Mouse (Mus musculus): ENCODE results near the gene Olfr1324.
"Not testable (repeated sequence)": the region's sequence is repeated elsewhere in the genome, so short reads cannot be mapped to it uniquely, and the experiment has no call there.

Olfr1324 gene

DNA sequence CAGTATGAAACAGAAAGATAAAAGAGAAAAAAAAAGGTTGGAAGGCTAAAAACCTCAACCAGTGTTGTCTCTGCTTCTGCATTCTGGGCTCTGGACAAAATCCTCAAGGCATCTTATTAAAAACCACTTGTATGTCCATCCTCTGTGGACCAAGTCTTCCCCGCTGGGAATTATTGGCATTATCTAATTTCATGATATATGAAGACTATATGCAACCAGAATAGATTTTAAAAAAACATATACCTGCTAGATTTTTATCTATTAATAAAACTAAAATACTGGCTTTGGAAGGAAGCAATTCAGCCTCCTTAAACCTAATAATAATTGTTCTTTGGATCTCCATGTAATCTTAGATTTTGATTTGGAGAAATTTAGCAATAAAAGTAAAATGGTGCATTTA lies at the start of gene Olfr1324:
Gene Olfr1324 (minus strand): TSS at position 101 of the 400 bp plus-strand sequence.
- DNase-seq (ENCODE audit: low spot score in 2 of 2), result no peak

DNA sequence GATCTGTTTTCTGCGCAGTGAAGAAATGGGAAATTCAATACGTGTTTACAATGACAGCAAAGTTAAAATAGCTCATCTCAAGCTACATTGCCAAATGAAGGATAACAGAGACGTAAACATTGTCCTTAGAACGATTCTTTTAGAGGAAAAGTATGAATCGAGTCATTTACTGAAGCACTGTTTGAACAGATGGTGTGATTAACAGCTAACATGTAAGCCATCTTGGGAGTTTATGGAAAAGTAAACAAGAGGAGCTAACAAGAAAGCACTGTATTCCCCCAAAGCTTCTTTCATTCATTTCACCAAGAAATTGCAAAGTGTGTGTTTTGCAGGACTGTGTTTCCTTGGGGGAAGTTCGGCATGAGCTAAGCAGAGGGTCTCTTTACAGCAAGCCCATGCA lies 42.0 kb upstream of the Olfr1324 start:
- not testable (repeated sequence) for DNase-seq (ENCODE audit: low spot score in 2 of 2)

DNA sequence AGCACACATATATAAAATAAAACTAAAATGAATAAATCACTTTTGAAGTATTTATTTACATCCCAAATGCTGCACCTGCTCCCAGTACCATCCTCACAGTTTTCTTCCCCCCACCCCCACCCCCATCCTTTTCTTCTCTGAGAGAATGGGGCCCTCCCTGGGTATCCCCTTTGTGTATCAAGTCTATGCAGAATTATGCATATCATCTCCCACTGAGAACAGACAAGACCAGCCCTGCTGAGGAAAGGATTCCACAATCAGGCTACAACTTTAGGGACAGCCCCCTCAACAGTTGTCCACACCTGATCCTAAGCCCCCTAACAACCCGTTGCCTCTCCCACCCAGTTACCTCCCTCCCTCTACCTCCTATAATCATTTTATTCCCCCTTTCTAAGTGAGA lies 27.8 kb upstream of the Olfr1324 start:
- DNase-seq (ENCODE audit: low spot score in 2 of 2), result no peak

DNA sequence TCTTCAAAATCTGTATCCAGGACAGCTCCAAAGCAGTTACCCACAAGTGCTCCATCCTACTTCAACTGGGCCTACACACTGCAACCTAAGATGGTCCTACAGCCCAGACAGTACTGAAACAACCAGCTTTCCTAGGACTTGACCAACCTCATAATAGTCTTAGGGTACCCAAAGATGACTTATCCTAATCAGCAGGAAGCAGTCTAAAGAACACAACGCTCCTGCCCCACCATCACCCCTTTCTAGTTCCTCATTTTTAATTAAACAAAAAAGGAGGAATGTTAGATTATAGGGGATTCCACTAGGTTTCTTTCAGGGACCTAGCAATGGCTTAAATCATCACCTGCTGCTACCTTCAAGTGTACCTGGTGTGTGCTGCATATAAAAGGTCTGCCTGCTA lies 15.1 kb upstream of the Olfr1324 start:
- no peak for DNase-seq (ENCODE audit: low spot score in 2 of 2)

DNA sequence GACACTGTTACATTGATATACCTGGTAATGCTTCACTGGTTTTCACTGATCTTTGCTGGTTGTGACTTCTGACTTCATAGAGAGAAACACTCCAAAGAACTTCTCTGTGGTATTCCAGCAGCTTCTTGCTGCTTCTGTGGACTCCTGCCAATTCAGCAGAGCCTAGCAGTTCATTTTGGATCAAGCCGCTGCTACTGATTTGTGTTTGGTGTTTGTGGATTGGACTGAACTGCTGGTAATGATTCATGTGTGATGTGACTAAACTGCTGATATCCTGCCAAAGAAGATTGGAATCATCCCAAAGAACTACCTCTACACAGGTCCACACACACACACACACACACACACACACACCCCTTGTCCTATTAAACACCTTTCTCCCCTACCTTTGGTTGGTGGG lies 14.4 kb upstream of the Olfr1324 start:
- no peak for DNase-seq (ENCODE audit: low spot score in 2 of 2)

DNA sequence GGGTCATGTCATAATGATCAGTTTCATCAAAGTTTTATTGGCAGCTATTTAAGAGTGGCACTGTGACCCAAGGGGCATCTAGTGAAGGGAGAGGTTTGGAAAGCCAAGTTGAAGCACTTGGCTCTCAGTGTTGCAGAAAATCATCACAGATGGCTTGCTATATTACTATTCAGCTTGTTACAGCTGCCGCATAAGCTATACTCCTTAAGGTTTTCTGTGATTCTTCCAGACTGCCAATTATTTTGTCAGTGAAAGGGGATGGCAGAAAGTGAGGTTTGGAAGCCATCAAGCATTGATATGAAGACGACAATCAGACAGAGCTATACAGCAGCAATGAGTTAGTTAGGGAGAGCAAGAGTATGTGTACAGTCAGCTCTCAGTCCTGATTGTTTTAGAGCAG lies 4.2 kb upstream of the Olfr1324 start:
- DNase-seq (ENCODE audit: low spot score in 2 of 2), result no peak

DNA sequence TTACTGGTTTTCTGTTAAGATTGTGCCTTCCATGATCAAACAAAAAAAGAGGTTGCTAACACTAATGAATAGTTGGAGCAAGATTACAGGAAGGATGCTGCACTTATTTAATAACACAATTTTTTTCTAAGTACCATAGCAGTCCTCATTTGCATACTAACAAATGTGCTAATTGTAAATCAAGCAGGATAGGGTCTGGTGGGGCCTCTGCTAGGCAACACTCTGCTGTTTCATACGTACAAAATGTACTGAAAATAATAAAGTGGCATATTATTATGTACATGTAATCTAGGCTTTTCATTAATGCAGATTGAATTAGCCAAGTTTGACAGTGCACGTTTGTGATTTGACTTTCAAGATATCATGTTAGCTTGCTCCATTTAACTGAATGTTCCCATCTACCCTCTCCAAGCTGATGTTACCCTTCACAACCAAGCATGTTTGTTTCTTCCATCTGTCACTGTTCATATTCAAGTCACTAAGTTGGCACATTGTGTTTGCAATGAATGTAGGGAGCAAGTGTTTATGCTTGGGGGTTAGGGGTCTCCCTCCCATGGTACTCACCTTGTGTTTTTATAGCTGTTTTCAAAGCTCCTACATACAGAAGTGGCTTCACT lies 478 bp downstream of the Olfr1324 start:
- no peak for DNase-seq (ENCODE audit: low spot score in 2 of 2)

DNA sequence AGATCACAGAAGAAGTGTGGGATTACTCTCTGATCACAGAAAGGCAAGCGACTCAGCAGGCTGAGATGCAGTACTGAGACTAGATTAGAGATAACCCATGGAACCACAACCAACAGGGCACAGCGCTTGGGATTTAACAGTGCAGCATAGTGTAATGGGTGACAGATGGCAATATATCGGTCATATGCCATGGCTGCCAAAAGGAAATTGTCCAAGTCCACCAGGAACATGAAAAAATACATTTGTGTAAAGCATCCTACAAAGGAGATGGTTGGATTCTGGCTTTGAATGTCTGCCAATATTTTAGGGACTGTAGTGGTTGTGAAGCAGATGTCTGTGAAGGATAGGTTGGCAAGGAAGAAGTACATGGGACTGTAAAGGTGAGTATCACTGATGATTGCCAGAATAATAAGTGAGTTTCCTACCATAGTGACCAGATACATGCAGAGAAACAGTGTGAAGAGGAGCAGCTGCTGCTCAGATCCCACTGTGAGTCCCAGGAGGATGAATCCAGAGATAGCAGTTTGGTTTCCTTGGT lies 2.3 kb downstream of the Olfr1324 start:
- no peak for DNase-seq (ENCODE audit: low spot score in 2 of 2)

DNA sequence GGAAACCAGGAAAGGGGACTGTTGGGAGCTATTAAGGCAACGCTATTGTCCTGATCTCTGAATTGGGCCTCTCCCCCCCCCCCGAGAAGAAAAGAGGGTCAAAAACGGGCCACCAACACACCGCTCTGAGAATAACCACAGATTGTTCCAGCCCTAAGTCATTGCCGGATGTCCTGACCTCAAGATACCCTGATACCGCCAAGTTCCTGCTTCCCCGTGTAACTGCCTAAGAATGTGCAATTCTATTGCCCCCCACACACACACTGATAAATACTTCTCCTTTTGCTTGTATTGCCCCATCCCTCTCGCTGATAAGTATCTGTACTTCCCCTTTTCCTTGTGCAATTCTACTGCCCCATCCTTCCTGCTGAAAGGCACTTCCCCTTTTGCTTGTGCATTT lies 17.9 kb downstream of the Olfr1324 start:
- not testable (repeated sequence) for DNase-seq (ENCODE audit: low spot score in 2 of 2)

DNA sequence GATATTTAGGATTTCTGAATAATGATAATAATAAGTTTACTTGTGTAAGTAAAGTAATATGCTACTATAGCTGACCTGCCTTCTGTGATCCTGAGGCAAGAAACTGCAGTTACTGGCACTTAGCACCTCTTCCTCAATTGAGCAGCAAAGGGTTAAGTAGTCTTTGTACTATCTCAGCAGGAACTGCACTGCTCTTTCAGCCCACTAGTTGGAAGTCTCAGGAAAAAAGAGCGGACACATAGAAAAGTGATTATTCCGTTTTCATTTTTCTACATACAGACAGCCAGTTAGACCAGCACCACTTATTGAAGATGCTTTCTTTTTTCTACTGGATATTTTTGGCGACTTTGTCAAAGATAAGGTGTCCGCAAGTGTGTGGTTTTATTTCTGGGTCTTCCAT lies 37.7 kb downstream of the Olfr1324 start:
- not testable (repeated sequence) for DNase-seq (ENCODE audit: low spot score in 2 of 2)

DNA sequence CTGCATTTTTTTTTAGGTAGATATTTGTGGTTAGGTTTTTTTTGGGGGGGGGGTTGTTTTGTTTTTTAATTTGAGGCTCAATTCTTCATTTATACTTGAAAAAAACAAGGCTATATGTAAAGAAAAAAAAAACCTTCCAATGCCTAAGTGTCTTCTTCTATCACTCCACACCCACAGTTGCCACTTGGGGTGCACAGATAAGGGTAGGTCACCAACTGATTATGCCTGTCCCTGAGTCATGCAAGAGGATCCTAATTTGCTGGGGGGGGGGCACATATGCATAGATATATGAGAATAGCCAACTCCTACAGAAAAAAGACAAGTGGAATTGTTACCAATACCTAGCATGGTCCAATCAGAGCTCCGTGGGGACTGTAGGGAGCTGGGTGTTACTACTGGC lies 53.3 kb downstream of the Olfr1324 start:
- DNase-seq (ENCODE audit: low spot score in 2 of 2), result no peak

Data from frontal cortex, postnatal 14 days (tissue).